Mouse (Mus musculus) bone marrow, adult 2 months (tissue): Measurements from ENCODE around the gene Depdc5.

ENCODE experiments used
- CTCF ChIP-seq: fragments of 200-500 bp; IDR thresholded peaks from 2 replicates; pipeline ENCODE4 v1.5.1; 2011; ENCODE audit warnings: low read length, control low read depth; ENCODE audit not compliant: control insufficient read depth, insufficient read depth
- POLR2A ChIP-seq: fragments of 200-500 bp; IDR thresholded peaks from 2 replicates; pipeline ENCODE4 v1.6.1; 2011; ENCODE audit warnings: low read depth, mild to moderate bottlenecking, control low read depth, low read length, borderline replicate concordance; ENCODE audit not compliant: control insufficient read depth

GRCm38 (mm10) chr5:33034916-33035315 is 171.4 kb downstream of the Depdc5 start:
- TF ChIP-seq POLR2A (no peak), CTCF (no peak)
